Mouse (Mus musculus): ENCODE results near the gene Btf3l4.

Gene Btf3l4

DNA sequence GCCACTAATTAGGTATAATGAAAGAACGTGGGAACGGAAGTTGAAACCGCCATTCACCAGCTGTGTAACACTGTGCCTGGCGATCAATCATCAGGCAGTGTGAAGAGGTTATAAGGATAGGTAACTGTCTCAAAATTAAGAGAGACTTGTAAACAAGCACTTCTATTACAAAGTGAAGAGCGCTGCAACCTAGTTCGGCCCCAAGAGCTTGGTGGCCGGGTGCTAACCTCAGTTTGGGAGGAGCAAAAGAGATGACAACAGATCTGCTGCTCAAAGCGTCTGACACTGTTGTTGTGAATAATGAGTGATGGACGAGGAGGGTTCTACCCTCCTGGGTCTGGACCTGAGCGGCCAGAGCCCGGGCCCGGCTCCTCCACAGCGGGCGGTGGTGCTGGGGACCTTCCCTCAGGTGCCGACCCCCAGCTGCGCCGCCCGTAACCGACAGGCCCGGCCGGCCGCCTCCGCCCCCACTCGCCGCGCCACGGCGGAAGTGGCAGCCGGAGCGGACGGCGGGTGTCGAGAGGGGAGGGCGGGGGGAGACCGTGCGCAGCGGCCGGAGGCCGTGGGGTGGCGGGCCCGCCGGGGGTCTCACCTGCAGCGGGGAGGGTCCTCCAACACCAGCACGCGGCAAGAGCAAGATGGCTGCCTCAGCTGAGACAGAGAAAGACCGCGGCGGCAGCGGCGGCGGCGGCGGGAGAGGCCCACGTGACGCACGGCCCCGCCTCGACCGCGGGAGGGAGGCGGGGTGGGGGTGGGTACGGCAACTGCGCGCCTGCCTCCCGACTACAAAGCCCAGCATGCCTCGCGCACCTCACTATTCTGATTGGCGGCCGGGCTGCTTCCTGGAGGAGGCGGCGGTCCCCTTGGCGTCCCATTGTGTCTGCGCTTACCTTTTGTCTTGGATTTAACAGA lies at the start of gene Btf3l4:
Gene Btf3l4, minus strand, starts transcription at position 699 of the 912 bp plus-strand sequence.
- peak; percentile 94 for DNase-seq (ENCODE audit: low read depth)

DNA sequence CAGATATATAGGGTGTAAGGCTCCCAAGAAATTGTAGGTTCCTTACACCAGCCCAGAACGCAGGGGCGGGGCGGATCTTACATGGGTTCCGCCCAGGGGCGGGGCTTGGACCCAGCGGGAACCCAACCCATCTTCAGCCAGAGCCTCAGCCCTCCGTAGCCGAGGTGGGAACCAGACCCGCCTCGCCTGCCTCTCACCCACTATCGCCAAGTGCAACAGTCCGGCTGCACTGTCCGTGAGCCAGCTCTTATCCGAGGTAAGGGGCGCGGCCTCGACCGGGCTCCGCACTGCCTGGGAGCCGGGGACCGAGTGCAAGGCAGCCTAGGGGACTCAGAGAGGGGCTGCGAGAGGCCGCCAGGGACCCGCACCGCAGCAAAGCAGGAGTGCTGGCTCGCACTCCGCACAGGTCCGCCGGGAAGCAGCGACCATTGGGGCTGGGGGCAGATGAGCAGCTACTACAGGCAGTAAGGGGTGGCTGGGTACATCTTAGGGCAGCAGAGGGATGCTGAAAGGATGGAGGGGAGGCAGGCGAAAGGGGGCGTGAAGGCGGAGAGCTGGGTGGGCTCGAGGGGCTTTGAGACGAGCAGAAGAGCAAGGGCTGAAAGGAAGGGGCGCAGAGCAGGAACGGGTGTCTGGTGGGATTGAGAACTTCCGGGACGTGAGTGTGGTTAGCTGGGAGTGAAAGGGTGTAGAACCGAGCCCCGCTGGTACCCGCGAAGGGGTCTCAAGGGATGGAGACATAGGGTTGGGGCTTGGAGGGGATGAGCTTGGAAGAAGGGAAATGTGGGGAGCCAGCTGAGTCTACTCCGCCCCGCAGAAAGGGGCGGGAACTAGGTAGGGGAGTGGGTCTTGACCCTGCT lies 45.8 kb upstream of the Btf3l4 start, which contains the start of gene Rab3b:
Gene Rab3b, plus strand, starts transcription at position 101 of the 860 bp plus-strand sequence.
- no peak for DNase-seq (ENCODE audit: low read depth)

DNA sequence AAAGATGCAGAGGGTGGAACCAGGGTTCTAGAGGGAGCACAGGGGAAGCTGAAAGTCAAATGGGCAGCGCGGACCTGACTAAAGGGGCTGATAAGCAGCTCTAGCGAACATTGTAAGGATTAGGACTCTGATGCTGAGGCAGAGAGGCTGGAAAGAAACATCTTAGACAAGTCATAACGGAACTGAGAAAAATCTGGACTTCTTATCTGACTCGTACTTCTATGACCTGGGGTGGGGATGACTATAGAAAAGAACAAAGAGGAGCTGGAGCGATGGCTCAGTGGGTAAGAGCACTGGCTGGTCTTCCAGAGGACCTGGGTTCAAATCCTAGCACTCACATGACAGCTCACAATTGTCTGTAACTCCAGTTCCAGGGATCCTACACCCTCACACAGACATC lies 44.5 kb upstream of the Btf3l4 start:
- DNase-seq (ENCODE audit: low read depth): no peak

DNA sequence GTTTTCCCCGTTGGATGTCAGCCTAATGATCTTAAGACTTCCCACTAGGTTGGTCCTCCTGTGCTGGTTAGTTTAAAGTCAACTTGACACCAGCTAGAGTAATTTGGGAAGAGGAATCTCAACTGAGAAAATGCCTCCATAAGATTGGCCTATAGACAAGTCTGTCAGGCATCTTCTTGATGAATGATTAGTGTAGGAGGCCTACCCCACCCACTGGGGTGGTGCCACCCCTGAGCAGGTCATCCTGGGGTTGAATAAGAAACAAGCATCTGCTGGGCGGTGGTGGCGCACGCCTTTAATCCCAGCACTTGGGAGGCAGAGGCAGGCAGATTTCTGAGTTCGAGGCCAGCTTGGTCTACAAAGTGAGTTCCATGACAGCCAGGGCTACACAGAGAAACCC lies 40.3 kb upstream of the Btf3l4 start:
- DNase-seq (ENCODE audit: low read depth): no peak

DNA sequence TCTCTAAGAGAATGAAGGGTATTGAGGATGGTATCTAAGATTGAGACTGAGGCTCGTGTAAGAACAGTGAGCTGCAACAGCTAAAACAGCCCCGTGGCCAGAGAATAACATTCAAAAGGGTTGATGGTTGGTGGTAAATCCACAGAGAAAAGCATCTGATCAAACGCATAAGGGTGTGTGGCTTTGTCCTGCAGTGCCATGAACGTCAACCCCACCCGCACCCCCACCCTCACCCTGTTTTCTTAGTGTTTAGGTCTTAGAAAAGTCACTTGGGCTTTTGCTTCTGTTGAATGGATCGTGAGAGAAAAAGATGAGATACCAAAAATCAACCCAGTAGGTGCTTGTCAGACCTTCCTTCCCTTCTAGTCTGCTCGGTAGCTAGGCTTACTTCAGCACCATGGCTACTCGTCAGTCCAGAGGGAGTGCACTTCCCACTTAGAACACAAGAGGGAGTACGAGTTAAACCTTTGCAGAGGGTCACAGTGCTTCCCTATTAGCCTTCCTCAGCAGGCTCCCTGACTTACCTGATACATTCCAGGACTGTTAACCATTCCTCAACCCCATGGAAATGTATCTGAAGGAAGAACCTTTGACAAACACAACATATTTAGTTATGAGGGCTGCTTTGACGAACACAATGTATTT lies 36.4 kb upstream of the Btf3l4 start:
- DNase-seq (ENCODE audit: low read depth): peak; percentile 86

DNA sequence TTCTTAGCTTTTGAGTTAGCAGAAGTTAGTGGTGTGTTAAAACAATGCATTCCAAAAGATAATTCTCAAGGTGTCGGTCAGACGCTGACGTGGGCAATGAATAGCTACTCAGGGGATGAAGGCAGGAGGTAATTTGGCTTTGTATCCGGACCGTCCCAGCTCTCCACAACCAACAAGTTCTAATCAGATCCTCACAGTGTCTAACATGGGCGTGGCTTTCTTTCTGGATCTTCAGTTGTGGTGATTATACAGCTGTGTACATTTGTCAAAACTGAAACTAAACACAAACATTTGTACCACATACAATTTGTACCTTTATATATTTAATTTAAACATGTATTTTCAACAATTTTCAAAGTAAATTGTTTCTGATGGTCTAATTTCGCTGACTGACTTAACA lies 33.4 kb upstream of the Btf3l4 start:
- no peak for DNase-seq (ENCODE audit: low read depth)

DNA sequence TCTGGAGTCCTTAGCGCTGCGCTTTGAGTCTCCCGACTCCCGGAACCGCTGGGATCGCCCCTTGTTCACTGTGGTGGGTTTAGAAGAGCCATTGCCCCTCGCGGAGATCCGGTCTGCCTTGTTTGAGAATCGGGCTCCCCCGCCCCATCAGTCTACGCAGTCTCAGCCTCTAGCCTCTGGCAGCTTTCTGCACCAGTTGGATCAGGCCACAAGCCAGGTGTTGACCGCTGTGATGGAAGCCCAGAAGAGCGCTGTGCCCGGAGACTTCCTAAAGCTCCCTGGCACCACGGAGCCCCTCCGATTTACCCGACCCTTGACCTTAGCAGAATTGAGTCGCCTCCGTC lies 15.1 kb upstream of the Btf3l4 start, which contains the start of gene A730015C16Rik:
Gene A730015C16Rik, minus strand, starts transcription at position 115 of the 344 bp plus-strand sequence.
- DNase-seq (ENCODE audit: low read depth): no peak

DNA sequence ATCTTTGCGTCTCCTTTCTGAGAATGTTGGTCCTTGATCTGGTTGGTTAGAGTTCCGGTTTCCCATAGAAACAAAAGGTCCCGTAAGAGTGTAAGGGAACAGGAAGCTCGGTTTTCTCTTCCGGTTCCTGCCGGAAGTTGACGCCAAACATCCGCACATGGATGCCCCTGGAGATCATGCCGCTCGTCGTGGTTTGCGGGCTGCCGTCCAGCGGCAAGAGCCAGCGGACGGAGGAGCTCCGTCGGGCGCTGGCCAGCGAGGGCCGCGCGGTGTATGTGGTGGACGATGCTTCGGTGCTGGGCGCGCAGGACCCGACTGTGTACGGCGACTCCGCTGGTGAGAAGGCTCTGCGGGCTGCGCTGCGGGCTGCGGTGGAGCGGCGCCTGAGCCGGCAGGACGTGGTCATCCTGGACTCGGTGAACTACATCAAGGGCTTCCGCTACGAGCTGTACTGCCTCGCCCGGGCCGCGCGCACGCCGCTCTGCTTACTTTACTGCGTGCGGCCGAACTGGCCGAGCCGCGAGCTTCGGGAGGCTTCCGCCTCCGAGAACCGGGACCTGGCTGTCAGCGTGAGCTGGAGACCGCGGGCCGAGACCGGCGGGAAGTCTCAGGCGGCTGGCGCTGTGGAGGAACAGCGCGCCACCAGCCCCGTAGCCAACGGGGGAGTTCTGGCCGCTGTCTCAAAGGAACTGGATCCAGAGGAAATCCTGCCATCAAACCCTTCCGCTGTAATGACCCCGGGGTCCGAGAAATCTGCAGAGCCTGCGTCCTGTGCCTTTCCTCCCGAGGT lies 14.5 kb upstream of the Btf3l4 start, which contains the start of gene Kti12:
Gene Kti12, plus strand, starts transcription at position 71 of the 790 bp plus-strand sequence.
- DNase-seq (ENCODE audit: low read depth): peak; percentile 92

DNA sequence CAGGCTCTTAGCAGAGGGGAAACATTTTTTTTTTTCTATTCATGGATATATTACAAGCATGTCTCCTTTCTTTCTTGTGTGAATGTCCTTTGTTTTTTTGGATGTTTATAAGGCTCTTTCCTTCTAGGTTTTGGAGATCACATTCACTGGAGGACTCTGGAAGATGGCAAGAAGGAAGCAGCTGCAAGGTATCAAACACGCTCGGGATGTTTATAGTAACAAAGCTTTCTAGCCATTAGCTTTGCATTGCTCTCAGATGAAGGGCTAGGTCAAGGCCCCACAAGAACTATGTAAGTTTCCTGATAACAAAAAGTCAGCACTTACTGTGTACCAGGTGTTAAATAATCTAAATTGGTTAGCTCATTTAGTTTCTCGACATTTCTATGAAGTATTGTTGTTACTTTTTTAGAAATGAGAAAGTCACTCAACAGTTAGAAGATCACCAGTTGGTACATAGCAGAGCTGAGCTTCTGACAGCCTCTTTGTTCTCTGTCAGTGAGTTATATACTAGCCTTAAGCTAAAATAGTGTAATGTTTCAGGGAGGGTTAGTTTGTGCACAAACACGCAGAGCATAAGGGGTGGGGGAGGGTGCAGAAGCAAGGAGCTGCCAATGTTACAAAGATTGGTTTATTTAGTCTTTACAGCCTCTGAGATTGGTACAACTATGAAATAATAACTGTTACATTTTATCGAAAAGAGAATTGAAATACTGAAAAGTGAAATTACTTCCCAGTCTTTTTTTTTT lies 12.6 kb upstream of the Btf3l4 start:
- no peak for DNase-seq (ENCODE audit: low read depth)

DNA sequence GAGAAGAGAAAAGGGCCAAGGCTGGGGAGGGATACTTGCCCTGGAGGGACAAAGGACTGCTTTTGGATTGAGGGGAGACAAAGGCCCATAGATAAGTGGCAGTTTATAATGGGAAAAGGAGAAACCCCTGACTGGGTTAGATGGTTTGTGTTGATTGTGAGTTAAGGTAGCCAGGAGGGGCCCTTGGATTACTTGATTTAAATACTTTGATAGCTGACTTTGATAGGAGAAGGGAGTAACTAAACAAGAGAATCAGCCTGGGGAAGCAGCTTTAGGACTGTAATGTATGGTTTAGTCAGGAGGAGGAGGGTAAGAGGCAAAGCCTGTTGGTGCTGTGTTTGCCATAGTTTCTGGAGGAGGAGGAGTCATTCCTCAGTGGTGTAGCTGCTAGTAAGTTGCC lies 9.9 kb upstream of the Btf3l4 start:
- DNase-seq (ENCODE audit: low read depth): no peak

DNA sequence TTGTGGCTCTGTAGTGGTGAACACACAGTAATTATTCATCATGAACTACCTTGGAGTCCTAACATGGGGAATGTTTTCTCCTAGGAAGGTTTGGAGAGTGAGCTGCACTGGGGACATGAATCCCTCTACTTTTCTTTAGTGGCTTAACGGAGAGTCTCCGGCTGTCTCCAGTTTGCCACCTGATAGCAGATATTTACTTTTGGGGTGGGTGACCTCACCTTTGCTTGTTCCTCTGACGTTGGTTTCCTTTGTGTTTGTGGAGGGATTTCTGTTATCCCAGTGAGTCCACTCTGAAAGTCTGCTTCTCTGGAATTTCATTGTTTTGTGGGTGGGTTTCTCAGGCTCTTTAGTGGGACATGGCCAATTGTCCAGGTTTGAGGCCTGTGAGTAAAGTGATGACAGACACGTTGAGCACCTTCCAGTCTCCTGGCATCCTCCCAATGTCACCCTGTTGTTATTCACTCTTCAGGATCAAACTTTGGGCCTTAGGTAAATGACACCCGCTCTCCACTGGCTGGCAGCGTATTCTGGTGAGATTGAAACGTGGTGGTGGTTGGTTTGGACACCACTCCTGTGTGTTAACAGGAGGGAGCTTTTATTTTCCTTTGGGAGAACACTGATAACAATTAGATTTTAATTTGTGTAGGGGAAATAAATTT lies 8.6 kb upstream of the Btf3l4 start:
- DNase-seq (ENCODE audit: low read depth): no peak

DNA sequence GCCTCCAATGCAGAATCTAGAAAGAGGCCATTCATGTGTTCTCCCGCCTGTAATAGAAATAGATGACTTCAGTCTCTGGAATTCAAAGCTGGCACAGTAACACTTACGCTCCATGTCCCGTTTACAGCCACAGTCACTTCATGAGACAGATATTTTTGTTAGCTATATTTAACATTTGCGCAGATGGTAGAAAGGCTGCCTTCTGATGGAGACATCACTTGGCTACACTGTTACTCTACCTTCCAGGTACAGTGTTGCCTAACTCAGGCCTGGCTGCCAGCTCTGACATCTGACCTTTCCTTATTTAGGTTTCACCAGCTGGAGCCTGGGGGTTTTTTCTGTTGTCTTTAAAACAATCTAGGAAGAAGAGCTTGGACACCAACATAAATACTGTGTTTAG lies 4.6 kb upstream of the Btf3l4 start:
- no peak for DNase-seq (ENCODE audit: low read depth)

DNA sequence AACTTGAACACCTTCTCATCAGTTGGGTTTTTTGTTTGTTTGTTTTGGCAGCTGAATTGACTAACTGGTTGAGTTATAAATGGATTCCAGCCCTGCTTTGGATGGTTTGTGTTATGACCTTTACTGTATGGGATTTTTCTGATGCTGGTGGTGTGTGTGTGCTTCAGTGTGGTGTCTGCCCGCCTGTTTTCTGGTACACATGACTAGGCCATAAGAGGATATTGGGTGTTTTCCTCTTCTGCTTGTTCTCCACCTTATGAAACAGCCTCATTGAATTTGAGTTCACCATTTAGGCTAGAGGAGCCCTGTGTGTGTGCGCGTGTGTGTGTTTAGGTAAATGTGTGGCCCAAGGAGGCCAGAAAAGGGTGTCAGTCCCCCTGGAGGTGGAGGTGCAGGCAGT lies 2.1 kb upstream of the Btf3l4 start:
- peak; percentile 56 for DNase-seq (ENCODE audit: low read depth)

DNA sequence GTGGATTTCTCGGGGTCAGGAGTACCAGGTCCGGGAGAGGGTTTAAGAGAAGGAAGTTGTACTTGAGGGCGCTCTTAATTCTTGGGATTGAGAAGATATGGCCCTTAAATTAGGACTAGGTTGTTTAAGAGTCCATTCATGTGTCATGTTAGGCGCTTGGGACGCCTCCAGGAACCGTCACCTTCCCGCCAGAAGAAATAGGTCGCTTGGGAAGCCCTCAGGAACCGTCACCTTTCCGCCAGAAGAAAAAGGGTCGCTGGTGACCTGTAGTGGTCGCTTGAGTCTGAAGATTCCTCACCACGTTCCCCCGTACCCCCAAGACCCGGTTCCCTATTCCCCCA lies 1.5 kb upstream of the Btf3l4 start:
- DNase-seq (ENCODE audit: low read depth): no peak

DNA sequence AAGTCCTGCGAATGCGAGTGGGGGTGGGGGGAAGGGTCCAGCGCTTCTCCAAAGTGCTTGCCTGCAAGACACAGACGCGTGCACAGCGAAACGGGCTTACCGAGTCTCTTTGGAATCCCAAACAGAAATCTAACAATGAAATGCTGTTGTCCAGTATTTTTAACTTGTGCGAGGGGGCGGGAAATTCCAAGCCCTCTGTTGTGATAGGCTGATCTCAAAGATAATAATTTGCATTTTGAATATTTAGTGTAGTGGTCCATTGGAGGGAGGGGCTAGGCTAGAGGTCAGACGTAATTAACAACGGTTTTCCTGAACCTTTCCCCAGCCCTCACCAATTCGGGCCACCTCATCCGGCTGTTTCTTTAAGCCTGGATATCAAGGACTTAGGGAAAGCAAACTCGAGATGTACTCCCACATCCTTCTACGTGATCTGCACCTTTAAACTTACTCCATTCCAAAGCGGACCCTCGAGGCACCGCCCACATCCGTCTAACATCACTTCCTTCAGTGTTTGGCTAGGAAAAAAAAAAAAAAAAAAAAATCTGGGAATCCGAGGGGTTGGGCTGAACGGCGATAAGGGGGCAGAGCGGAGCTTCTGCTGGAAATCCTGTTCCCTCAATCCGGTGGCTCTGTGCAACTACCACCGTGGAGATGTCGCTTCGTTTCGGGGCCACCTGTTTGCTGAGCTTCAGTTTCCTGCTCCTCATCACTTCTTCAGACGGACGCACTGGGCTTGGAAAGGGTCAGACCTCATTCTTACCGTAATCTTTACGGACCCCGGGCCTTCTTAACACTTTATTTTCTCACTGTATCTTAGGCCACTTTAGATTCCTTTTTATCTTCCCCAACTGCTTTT lies 929 bp upstream of the Btf3l4 start, which contains the start of gene Txndc12:
Gene Txndc12, plus strand, starts transcription at position 487 of the 856 bp plus-strand sequence.
- DNase-seq (ENCODE audit: low read depth): peak; percentile 96

DNA sequence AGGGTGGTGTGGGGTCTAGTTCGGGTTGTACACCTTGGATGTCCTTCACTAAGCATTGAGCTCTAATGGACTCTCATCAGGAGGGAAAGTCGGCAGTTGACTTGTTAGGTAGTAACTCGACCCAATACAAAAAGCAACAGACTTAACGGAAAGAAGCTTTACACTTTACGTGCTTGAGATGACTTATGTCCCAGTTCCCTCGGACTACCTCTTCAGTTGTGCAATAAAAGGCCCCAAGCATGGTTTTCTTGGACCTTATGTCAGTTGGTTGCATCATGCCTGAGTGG lies 357 bp upstream of the Btf3l4 start:
- DNase-seq (ENCODE audit: low read depth): no peak

DNA sequence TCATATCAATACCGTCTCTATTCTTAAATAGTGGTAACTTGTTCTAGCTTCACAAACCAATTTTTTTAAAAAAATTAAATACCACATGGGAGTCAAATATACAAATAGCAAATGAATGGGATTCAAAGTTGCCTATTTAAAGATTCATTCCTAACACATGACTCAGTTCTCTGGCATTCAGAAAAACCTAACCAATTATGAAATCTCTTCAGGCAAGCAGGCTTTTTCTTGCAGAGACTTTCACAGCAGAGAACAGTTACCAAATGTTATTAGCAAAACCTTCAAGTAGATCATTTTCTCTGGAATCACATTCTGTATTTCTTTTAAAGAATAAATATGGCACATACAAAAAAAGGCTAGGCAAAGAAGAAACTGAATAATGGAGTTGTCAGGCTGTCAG lies 2.7 kb downstream of the Btf3l4 start:
- DNase-seq (ENCODE audit: low read depth): no peak

DNA sequence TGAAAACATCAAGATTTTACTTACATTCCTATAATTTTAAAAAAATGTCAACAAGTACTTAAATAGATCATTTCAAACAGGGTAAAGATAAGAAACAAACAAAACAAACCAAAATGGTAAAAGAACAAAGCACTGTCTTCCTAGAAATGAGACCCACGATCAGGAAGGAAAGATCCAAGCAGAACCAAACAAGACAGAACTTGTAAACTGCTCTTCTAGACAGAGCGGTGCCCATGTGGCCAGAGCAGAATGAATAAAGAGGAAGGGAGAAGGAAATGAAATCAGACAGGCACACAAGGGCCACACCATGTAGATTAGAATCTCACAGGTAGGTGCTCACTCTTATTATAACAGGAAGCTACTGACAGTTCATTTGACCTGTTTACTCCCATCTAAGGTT lies 6.8 kb downstream of the Btf3l4 start:
- DNase-seq (ENCODE audit: low read depth): no peak

DNA sequence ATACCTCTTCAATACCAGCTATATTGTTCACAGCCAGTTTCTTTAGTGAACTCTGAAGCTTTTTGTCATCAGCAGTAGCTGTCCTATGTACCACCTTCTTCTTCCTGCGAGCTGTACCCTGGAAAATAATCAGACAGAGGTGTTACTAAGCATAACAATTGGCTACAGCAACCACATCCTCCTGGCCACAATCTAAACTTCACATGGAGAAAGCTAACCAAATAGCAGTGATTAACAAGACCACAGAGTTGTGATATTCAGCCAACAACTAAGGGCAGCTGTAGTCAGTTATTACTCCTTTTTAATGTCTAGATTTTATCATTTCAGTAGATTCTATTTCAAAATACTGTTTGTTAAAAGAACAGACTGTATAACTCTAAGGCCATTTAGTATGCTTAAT lies 7.3 kb downstream of the Btf3l4 start:
- peak; percentile 62 for DNase-seq (ENCODE audit: low read depth)

DNA sequence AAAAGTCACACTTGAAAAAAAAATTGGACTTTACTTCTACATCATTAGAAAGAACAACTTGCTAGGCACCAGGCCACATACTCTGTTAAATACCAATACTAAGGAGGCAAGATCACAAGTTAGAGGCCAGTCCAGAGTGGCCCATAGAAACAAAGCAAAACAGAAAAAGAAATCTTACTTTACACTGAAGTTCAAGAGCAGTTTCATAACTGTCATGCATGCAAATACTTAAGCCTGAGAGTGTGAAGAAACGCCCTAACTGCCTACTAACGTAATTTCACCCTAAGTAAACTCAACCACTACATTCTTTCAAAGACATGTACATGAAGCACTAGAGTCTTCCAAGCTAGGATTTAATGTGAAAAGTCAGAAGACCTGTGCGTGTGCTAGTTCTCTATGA lies 7.7 kb downstream of the Btf3l4 start:
- DNase-seq (ENCODE audit: low read depth): no peak

Measured in 416B (cell line).